Mouse (Mus musculus): Measurements from ENCODE around the gene Rnd2. TPM values are rescaled to one million over a fixed set of nuclear protein-coding genes. Genes with fewer than 3 reads are reported as not detected.
A peak's percentile ranks its signal among the peaks of the same experiment; 100 is the strongest.
"Not testable (repeated sequence)": the region's sequence is repeated elsewhere in the genome, so short reads cannot be mapped to it uniquely, and the experiment has no call there.

Gene Rnd2
- total RNA-seq, 1 experiment = 10.4 TPM

DNA sequence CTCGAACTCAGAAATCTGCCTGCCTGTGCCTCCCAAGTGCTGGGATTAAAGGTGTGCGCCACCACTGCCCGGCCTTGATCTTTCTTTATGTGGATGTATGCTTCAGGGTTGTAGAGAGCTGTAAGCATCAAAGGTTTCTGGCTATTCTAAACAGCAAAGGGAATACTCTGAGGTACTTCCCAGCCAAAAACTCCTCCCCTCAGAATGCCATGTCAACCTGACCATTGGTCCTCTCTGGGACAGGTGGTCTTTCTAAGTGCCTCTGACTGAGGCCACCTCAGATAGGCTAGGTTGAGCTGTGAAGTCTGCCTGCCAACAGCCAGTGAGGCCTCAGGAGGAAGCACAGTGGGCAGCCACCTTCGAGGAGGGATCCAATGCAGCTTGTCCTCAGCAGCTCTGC is 15.9 kb upstream of the Rnd2 start:
- no peak for DNase-seq (ENCODE audit: low read depth, low spot score)
- Histone ChIP-seq H3K27ac (ENCODE audit: insufficient read depth, low read depth, low read length, poor library complexity, severe bottlenecking) (no peak overlapping the region), H3K4me1 (ENCODE audit: control insufficient read depth in 2 of 2, insufficient read depth in 2 of 2, low read length in 2 of 2, poor library complexity in 1 of 2) (peaks cover 6 to 13% of the 10 kb centered on the region in 2 experiments; a peak in 3 of 4 replicates), H3K9ac (ENCODE audit: insufficient read depth, low read depth, low read length, poor library complexity, severe bottlenecking) (no peak overlapping the region; the same call in 1 of the 2 replicates), H3K4me3 (ENCODE audit: insufficient read depth in 1 of 2, low read depth in 1 of 2, low read length in 2 of 2, poor library complexity in 1 of 2, severe bottlenecking in 1 of 2) (no peak overlapping the region), H3K36me3 (ENCODE audit: control insufficient read depth, insufficient read depth, low read length, poor library complexity, severe bottlenecking) (peaks cover 15% of the 10 kb centered on the region), H3K9me3 (ENCODE audit: control insufficient read depth, insufficient read depth, low read depth, low read length) (no peaks in the 10 kb centered on the region)
- in situ Hi-C loops (cut with MboI; ENCODE audit: low sequenced_read_pairs in 2 of 2, unreplicated experiment in 2 of 2) = no loop called here
- no peak for TF ChIP-seq ZC3H11A (IDR thresholded peaks at IDR 0.05; ENCODE audit: borderline replicate concordance, low read depth, low read length)
- TF ChIP-seq MAFK (IDR thresholded peaks at IDR 0.05; ENCODE audit: insufficient read depth, low read depth, low read length) = no peak
- no peak for TF ChIP-seq ZNF384 (IDR thresholded peaks at IDR 0.05; ENCODE audit: low read depth, low read length)
- no peak for TF ChIP-seq HCFC1 (IDR thresholded peaks at IDR 0.05; ENCODE audit: borderline replicate concordance, insufficient read depth, low read length)
- no peak for TF ChIP-seq CHD2 (IDR thresholded peaks at IDR 0.05; ENCODE audit: low read depth, low read length)

- H3K4me3 ChIP-seq (ENCODE audit: insufficient read depth in 1 of 2, low read depth in 1 of 2, low read length in 2 of 2, poor library complexity in 1 of 2, severe bottlenecking in 1 of 2); H3K27ac ChIP-seq (ENCODE audit: insufficient read depth, low read depth, low read length, poor library complexity, severe bottlenecking); DNase-seq (ENCODE audit: low read depth, low spot score); H3K9ac ChIP-seq (ENCODE audit: insufficient read depth, low read depth, low read length, poor library complexity, severe bottlenecking); H3K9me3 ChIP-seq (ENCODE audit: control insufficient read depth, insufficient read depth, low read depth, low read length); in situ Hi-C loops (cut with MboI; ENCODE audit: low sequenced_read_pairs in 2 of 2, unreplicated experiment in 2 of 2); H3K4me1 ChIP-seq (ENCODE audit: control insufficient read depth in 2 of 2, insufficient read depth in 2 of 2, low read length in 2 of 2, poor library complexity in 1 of 2); H3K36me3 ChIP-seq (ENCODE audit: control insufficient read depth, insufficient read depth, low read length, poor library complexity, severe bottlenecking): not testable (repeated sequence)
Measured at GRCm38 (mm10) chr11:101449596-101449995, 15.2 kb upstream of the Rnd2 start.

- in situ Hi-C loops (cut with MboI; ENCODE audit: low sequenced_read_pairs in 2 of 2, unreplicated experiment in 2 of 2) = no loop called here
- H3K9ac ChIP-seq (ENCODE audit: insufficient read depth, low read depth, low read length, poor library complexity, severe bottlenecking) = no peak overlapping the region
- H3K4me3 ChIP-seq (ENCODE audit: insufficient read depth in 1 of 2, low read depth in 1 of 2, low read length in 2 of 2, poor library complexity in 1 of 2, severe bottlenecking in 1 of 2) = no peak overlapping the region
- DNase-seq (ENCODE audit: low read depth, low spot score) = no peak
- TF ChIP-seq ZNF384 (IDR thresholded peaks at IDR 0.05; ENCODE audit: low read depth, low read length) (no peak), ZC3H11A (IDR thresholded peaks at IDR 0.05; ENCODE audit: borderline replicate concordance, low read depth, low read length) (peak; percentile 26; the same call in 1 of the 2 replicates)
- peaks cover 2% of the 10 kb centered on the region; the same call in 1 of the 2 replicates for H3K36me3 ChIP-seq (ENCODE audit: control insufficient read depth, insufficient read depth, low read length, poor library complexity, severe bottlenecking)
- peaks cover 6 to 8% of the 10 kb centered on the region in 2 experiments; a peak in 3 of 4 replicates for H3K4me1 ChIP-seq (ENCODE audit: control insufficient read depth in 2 of 2, insufficient read depth in 2 of 2, low read length in 2 of 2, poor library complexity in 1 of 2)
- H3K9me3 ChIP-seq (ENCODE audit: control insufficient read depth, insufficient read depth, low read depth, low read length) = no peaks in the 10 kb centered on the region
- no peak overlapping the region for H3K27ac ChIP-seq (ENCODE audit: insufficient read depth, low read depth, low read length, poor library complexity, severe bottlenecking)
Measured at GRCm38 (mm10) chr11:101450394-101450793, 14.4 kb upstream of the Rnd2 start.

DNA sequence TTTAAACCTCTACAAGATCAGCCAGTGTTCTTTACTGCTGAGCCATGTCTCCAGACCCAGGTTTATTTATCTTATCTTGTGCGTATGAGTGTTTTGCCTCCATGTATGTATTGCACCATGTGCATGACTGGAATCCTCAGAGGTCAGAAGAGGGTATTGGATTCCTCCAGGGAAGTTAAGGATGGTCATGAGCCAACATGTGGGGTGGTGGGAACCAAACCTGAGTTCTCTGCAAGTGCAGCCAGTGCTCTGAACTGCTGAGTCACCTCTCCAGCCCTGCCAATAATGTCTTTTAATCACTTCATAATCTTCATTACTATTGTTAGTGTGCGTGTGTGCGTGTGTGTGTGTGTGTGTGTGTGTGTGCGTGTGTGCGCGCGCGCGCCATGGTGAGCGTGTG is 13.3 kb upstream of the Rnd2 start:
- no peak for DNase-seq (ENCODE audit: low read depth, low spot score)
- in situ Hi-C loops (cut with MboI; ENCODE audit: low sequenced_read_pairs in 2 of 2, unreplicated experiment in 2 of 2) = no loop called here
- Histone ChIP-seq H3K27ac (ENCODE audit: insufficient read depth, low read depth, low read length, poor library complexity, severe bottlenecking) (no peak overlapping the region), H3K36me3 (ENCODE audit: control insufficient read depth, insufficient read depth, low read length, poor library complexity, severe bottlenecking) (no peaks in the 10 kb centered on the region), H3K4me3 (ENCODE audit: insufficient read depth in 1 of 2, low read depth in 1 of 2, low read length in 2 of 2, poor library complexity in 1 of 2, severe bottlenecking in 1 of 2) (no peak overlapping the region), H3K9me3 (ENCODE audit: control insufficient read depth, insufficient read depth, low read depth, low read length) (no peaks in the 10 kb centered on the region), H3K9ac (ENCODE audit: insufficient read depth, low read depth, low read length, poor library complexity, severe bottlenecking) (no peak overlapping the region; the same call in 1 of the 2 replicates), H3K4me1 (ENCODE audit: control insufficient read depth in 2 of 2, insufficient read depth in 2 of 2, low read length in 2 of 2, poor library complexity in 1 of 2) (peaks cover 6 to 8% of the 10 kb centered on the region in 2 experiments; a peak in 3 of 4 replicates)
- TF ChIP-seq ZC3H11A (IDR thresholded peaks at IDR 0.05; ENCODE audit: borderline replicate concordance, low read depth, low read length) (no peak), MAFK (IDR thresholded peaks at IDR 0.05; ENCODE audit: insufficient read depth, low read depth, low read length) (0 out of 2 replicates have a peak, but pooled peaks have one; percentile 45)

DNA sequence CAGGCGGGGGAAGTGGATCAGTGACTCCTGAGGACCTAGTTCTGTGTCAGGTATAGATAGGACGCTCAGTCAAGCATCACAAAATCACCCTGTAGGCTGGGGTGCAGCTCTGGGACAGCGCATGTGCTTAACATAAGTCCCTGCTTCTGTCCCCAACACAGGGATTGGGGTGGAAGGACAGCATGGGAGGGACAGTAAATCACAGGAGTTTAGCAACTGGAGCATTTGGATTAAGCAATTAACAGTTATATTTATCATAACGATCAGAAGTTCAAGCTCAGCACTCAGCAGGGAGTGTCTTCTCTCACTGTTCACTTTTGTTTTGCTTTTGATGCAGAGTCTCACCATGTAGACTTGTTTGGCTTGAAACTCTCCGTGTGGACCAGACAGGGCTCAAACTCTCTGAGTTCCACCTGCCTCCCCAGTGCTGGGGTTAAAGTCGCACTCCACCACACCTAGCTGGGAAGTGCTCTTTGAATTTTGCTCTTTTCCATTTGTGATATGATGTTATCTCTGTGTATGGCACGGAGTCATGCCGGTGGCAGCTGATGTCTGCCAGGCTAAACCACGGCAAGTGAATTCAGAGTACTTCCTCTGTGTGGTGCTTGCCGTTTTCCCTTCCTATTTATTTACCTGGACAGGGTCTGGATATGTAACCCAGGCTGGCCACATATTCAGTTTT is 12.6 kb upstream of the Rnd2 start:
- H3K4me1 ChIP-seq (ENCODE audit: control insufficient read depth in 2 of 2, insufficient read depth in 2 of 2, low read length in 2 of 2, poor library complexity in 1 of 2) = peaks cover 6 to 8% of the 10 kb centered on the region in 2 experiments; a peak in 3 of 4 replicates
- no peak for DNase-seq (ENCODE audit: low read depth, low spot score)
- H3K36me3 ChIP-seq (ENCODE audit: control insufficient read depth, insufficient read depth, low read length, poor library complexity, severe bottlenecking) = no peaks in the 10 kb centered on the region
- no peak overlapping the region for H3K4me3 ChIP-seq (ENCODE audit: insufficient read depth in 1 of 2, low read depth in 1 of 2, low read length in 2 of 2, poor library complexity in 1 of 2, severe bottlenecking in 1 of 2)
- TF ChIP-seq ZC3H11A (IDR thresholded peaks at IDR 0.05; ENCODE audit: borderline replicate concordance, low read depth, low read length) = no peak
- TF ChIP-seq CHD2 (IDR thresholded peaks at IDR 0.05; ENCODE audit: low read depth, low read length) = no peak
- TF ChIP-seq HCFC1 (IDR thresholded peaks at IDR 0.05; ENCODE audit: borderline replicate concordance, insufficient read depth, low read length) = no peak
- TF ChIP-seq MAFK (IDR thresholded peaks at IDR 0.05; ENCODE audit: insufficient read depth, low read depth, low read length) = no peak
- TF ChIP-seq ZNF384 (IDR thresholded peaks at IDR 0.05; ENCODE audit: low read depth, low read length) = no peak
- no peak overlapping the region; the same call in 1 of the 2 replicates for H3K9ac ChIP-seq (ENCODE audit: insufficient read depth, low read depth, low read length, poor library complexity, severe bottlenecking)
- peak overlapping the region; percentile 15; the same call in 1 of the 2 replicates for H3K27ac ChIP-seq (ENCODE audit: insufficient read depth, low read depth, low read length, poor library complexity, severe bottlenecking)
- H3K9me3 ChIP-seq (ENCODE audit: control insufficient read depth, insufficient read depth, low read depth, low read length) = no peaks in the 10 kb centered on the region
- in situ Hi-C loops (cut with MboI; ENCODE audit: low sequenced_read_pairs in 2 of 2, unreplicated experiment in 2 of 2) = no loop called here

Data from ES-E14 (cell line).